Mouse (Mus musculus): ENCODE measurements around the gene Lin7b.

- no peak for TF ChIP-seq CTCF (IDR thresholded peaks at IDR 0.05)
- no peak for TF ChIP-seq POLR2A (IDR thresholded peaks at IDR 0.05; ENCODE audit: insufficient read depth, low read depth, low read length)
- no peak for TF ChIP-seq EP300 (IDR thresholded peaks at IDR 0.05; ENCODE audit: insufficient read depth, low read depth, low read length)
Measured at GRCm38 (mm10) chr7:45408949-45409348, 38.6 kb upstream of the Lin7b start.

Data from heart, adult 2 months (tissue).